Mouse (Mus musculus) liver, postnatal 0 days (tissue): ENCODE data around the gene Fto.

Experiments
- CTCF ChIP-seq: sonication (generic); IDR thresholded peaks from 2 replicates; pipeline ENCODE4 v1.5.1; 2016; ENCODE audit warnings: antibody characterized with exemption, low read depth
- EP300 ChIP-seq: IDR thresholded peaks from 2 replicates; pipeline ENCODE4 v1.6.1; 2016; ENCODE audit warnings: antibody characterized with exemption, low read depth, mild to moderate bottlenecking

DNA sequence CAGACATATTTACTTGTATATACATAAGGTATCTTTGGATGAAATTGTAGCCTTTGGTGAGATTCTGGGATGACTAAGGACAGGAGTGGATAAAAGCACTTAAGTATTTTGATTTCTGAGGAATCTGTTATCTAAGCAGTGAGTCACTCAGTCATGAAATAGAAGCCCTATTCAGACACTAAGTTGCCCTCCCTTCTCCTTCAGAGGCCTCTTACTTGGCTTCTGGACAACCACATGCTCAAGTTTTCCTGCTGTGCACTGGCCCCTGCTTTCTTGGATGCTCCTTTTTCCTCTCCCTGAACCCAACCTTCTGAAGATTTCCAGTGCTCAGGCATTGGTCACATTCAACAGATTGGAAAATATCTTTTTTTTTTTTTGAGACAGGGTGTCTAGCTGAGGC, 48.8 kb upstream of the Fto start:
- TF ChIP-seq CTCF (no peak), EP300 (no peak)
